Mouse (Mus musculus): ENCODE measurements around the gene Mcu. TPM values are rescaled to one million over a fixed set of nuclear protein-coding genes. Genes with fewer than 3 reads are reported as not detected.

Gene Mcu
- polyA plus RNA-seq, 1 experiment from 2014 or later = 53.4 TPM

- Histone ChIP-seq H3K4me3 (peak overlapping the region; percentile 17), H3K4me1 (peaks cover 10% of the 10 kb centered on the region; the same call in 1 of the 2 replicates), H3K4me2 (peak overlapping the region; percentile 17; the same call in 1 of the 2 replicates), H3K27ac (peak overlapping the region; percentile 77), H3K9me3 (no peaks in the 10 kb centered on the region), H3K36me3 (no peaks in the 10 kb centered on the region), H3K9ac (no peak overlapping the region), H3K27me3 (no peaks in the 10 kb centered on the region)
- no peak for ATAC-seq (ENCODE audit: insufficient number of reproducible peaks, low FRiP score, low TSS enrichment, low read depth)
- WGBS = 60% methylated on average over 16 of the region's 16 CpGs
These were observed 20.4 kb upstream of the Mcu start for GRCm38 (mm10) chr10:59636751-59637533.

- 64% methylated on average over 2 of the region's 2 CpGs for WGBS
- Histone ChIP-seq H3K9ac (no peak overlapping the region), H3K36me3 (no peaks in the 10 kb centered on the region), H3K27me3 (no peaks in the 10 kb centered on the region), H3K4me3 (no peak overlapping the region), H3K4me1 (peaks cover 10% of the 10 kb centered on the region; the same call in 1 of the 2 replicates), H3K27ac (no peak overlapping the region), H3K9me3 (no peaks in the 10 kb centered on the region), H3K4me2 (no peak overlapping the region)
- no peak for ATAC-seq (ENCODE audit: insufficient number of reproducible peaks, low FRiP score, low TSS enrichment, low read depth)
These were observed 19.6 kb upstream of the Mcu start for GRCm38 (mm10) chr10:59636048-59636447.

GRCm38 (mm10) chr10:59629506-59629782, 13.0 kb upstream of the Mcu start:
- no peaks in the 10 kb centered on the region for H3K36me3 ChIP-seq
- H3K4me1 ChIP-seq = peaks cover 10% of the 10 kb centered on the region; the same call in 1 of the 2 replicates
- no peak overlapping the region for H3K4me2 ChIP-seq
- H3K27me3 ChIP-seq = no peaks in the 10 kb centered on the region
- 81% methylated on average over 4 of the region's 4 CpGs for WGBS
- no peak overlapping the region for H3K4me3 ChIP-seq
- no peak for ATAC-seq (ENCODE audit: insufficient number of reproducible peaks, low FRiP score, low TSS enrichment, low read depth)
- H3K9me3 ChIP-seq = no peaks in the 10 kb centered on the region
- H3K27ac ChIP-seq = no peak overlapping the region
- no peak overlapping the region for H3K9ac ChIP-seq

GRCm38 (mm10) chr10:59628641-59629505, 12.4 kb upstream of the Mcu start:
- H3K4me1 ChIP-seq = peaks cover 10% of the 10 kb centered on the region; the same call in 1 of the 2 replicates

GRCm38 (mm10) chr10:59623496-59623895, 7.0 kb upstream of the Mcu start:
- no peaks in the 10 kb centered on the region for H3K36me3 ChIP-seq
- no peak overlapping the region for H3K4me3 ChIP-seq
- H3K9me3 ChIP-seq = no peaks in the 10 kb centered on the region
- no peaks in the 10 kb centered on the region for H3K27me3 ChIP-seq
- ATAC-seq (ENCODE audit: insufficient number of reproducible peaks, low FRiP score, low TSS enrichment, low read depth) = no peak
- no peak overlapping the region for H3K9ac ChIP-seq
- no peak overlapping the region for H3K4me2 ChIP-seq
- no peak overlapping the region for H3K27ac ChIP-seq
- 51% methylated on average over 5 of the region's 5 CpGs for WGBS
- peaks cover 4% of the 10 kb centered on the region for H3K4me1 ChIP-seq

More at GRCm38 (mm10) chr10:59628641-59629505, 12.4 kb upstream of the Mcu start:
- no peak overlapping the region for H3K4me2 ChIP-seq
- no peak overlapping the region for H3K9ac ChIP-seq
- ATAC-seq (ENCODE audit: insufficient number of reproducible peaks, low FRiP score, low TSS enrichment, low read depth) = no peak
- H3K27ac ChIP-seq = 0 out of 2 replicates have a peak overlapping the region, but pooled peaks have one; percentile 38
- H3K27me3 ChIP-seq = no peaks in the 10 kb centered on the region
- WGBS = 48% methylated on average over 17 of the region's 17 CpGs
- H3K4me3 ChIP-seq = no peak overlapping the region
- no peaks in the 10 kb centered on the region for H3K36me3 ChIP-seq
- no peaks in the 10 kb centered on the region for H3K9me3 ChIP-seq

GRCm38 (mm10) chr10:59621355-59621754, 4.9 kb upstream of the Mcu start:
- no peak for ATAC-seq (ENCODE audit: insufficient number of reproducible peaks, low FRiP score, low TSS enrichment, low read depth)
- Histone ChIP-seq H3K9me3 (no peaks in the 10 kb centered on the region), H3K4me1 (peaks cover 6% of the 10 kb centered on the region), H3K9ac (no peak overlapping the region), H3K4me2 (no peak overlapping the region), H3K27ac (no peak overlapping the region), H3K4me3 (no peak overlapping the region), H3K36me3 (no peaks in the 10 kb centered on the region), H3K27me3 (no peaks in the 10 kb centered on the region)
- 65% methylated on average over 10 of the region's 10 CpGs for WGBS

- 87% methylated on average over 7 of the region's 7 CpGs for WGBS
- no peak for ATAC-seq (ENCODE audit: insufficient number of reproducible peaks, low FRiP score, low TSS enrichment, low read depth)
- no peak overlapping the region for H3K9ac ChIP-seq
- peaks cover 29% of the 10 kb centered on the region for H3K4me1 ChIP-seq
- no peak overlapping the region for H3K4me2 ChIP-seq
- no peak overlapping the region for H3K4me3 ChIP-seq
- no peaks in the 10 kb centered on the region for H3K27me3 ChIP-seq
- no peaks in the 10 kb centered on the region for H3K9me3 ChIP-seq
- H3K27ac ChIP-seq = no peak overlapping the region
- no peaks in the 10 kb centered on the region for H3K36me3 ChIP-seq
These were observed 1.3 kb upstream of the Mcu start for GRCm38 (mm10) chr10:59617776-59618175.

- Histone ChIP-seq H3K4me2 (peak within 1 kb of the TSS; percentile 89), H3K4me1 (peaks cover 26% of the 10 kb centered on the region), H3K27ac (peak within 1 kb of the TSS; percentile 90), H3K9ac (peak within 1 kb of the TSS; percentile 95), H3K27me3 (no peaks in the 10 kb centered on the region), H3K4me3 (peak within 1 kb of the TSS; percentile 91), H3K36me3 (no peaks in the 10 kb centered on the region), H3K9me3 (no peaks in the 10 kb centered on the region)
- ATAC-seq (ENCODE audit: insufficient number of reproducible peaks, low FRiP score, low TSS enrichment, low read depth) = peak; percentile 66
- under 1% methylated on average over 43 of the region's 51 CpGs for WGBS
These were observed 441 bp downstream of the Mcu start, which contains the start of gene Gm10322 for GRCm38 (mm10) chr10:59615981-59616520. Gm10322 (plus strand) TSS chr10:59616063.

GRCm38 (mm10) chr10:59615411-59615810, 1.1 kb downstream of the Mcu start:
- Histone ChIP-seq H3K4me1 (peaks cover 26% of the 10 kb centered on the region), H3K4me2 (peak overlapping the region; percentile 89), H3K27me3 (no peaks in the 10 kb centered on the region), H3K9ac (peak overlapping the region; percentile 95; the same call in 1 of the 2 replicates), H3K36me3 (no peaks in the 10 kb centered on the region), H3K9me3 (no peaks in the 10 kb centered on the region), H3K4me3 (peak overlapping the region; percentile 91), H3K27ac (peak overlapping the region; percentile 90; the same call in 1 of the 2 replicates)
- no peak for ATAC-seq (ENCODE audit: insufficient number of reproducible peaks, low FRiP score, low TSS enrichment, low read depth)
- WGBS = 18% methylated on average over 5 of the region's 5 CpGs

- H3K4me2 ChIP-seq = no peak overlapping the region
- H3K27me3 ChIP-seq = no peaks in the 10 kb centered on the region
- no peaks in the 10 kb centered on the region for H3K9me3 ChIP-seq
- no peak overlapping the region for H3K4me3 ChIP-seq
- H3K4me1 ChIP-seq = peaks cover 28% of the 10 kb centered on the region
- H3K36me3 ChIP-seq = no peaks in the 10 kb centered on the region
- 88% methylated on average over 5 of the region's 5 CpGs for WGBS
- H3K9ac ChIP-seq = no peak overlapping the region
- H3K27ac ChIP-seq = no peak overlapping the region
- no peak for ATAC-seq (ENCODE audit: insufficient number of reproducible peaks, low FRiP score, low TSS enrichment, low read depth)
These were observed 2.4 kb downstream of the Mcu start for GRCm38 (mm10) chr10:59614141-59614540.

GRCm38 (mm10) chr10:59613276-59613675, 3.2 kb downstream of the Mcu start:
- Histone ChIP-seq H3K27me3 (no peaks in the 10 kb centered on the region), H3K4me3 (no peak overlapping the region), H3K9ac (no peak overlapping the region), H3K4me2 (no peak overlapping the region), H3K9me3 (no peaks in the 10 kb centered on the region), H3K4me1 (peaks cover 30% of the 10 kb centered on the region), H3K27ac (no peak overlapping the region), H3K36me3 (no peaks in the 10 kb centered on the region)
- no peak for ATAC-seq (ENCODE audit: insufficient number of reproducible peaks, low FRiP score, low TSS enrichment, low read depth)
- WGBS = 60% methylated on average over 5 of the region's 5 CpGs
